Mouse (Mus musculus): ENCODE measurements around the gene Exph5. TPM values are rescaled to one million over a fixed set of nuclear protein-coding genes. Genes with fewer than 3 reads are reported as not detected.
A peak's percentile ranks its signal among the peaks of the same experiment; 100 is the strongest.

Gene Exph5
- polyA plus RNA-seq, 1 experiment from 2014 or later, result 0.08 TPM

DNA sequence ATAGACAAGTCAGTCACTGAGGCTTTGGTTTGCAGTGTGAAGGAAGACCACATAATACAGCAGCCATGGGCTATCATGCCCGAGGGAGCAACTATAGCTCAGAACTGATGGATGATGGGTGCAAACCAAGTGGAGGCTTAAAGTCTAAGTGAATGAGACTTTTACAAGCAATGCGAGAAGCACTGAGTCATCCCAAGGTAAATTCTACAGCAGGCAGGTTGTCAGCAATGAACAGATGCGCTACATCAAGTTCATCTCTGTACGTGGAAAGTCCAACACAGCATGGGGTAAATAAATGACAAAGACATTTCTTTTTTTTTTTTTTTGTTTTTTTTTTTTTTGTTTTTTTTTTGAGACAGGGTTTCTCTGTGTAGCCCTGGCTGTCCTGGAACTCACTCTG is 28.8 kb upstream of the Exph5 start:
- 82% methylated on average over 4 of the region's 4 CpGs for WGBS

DNA sequence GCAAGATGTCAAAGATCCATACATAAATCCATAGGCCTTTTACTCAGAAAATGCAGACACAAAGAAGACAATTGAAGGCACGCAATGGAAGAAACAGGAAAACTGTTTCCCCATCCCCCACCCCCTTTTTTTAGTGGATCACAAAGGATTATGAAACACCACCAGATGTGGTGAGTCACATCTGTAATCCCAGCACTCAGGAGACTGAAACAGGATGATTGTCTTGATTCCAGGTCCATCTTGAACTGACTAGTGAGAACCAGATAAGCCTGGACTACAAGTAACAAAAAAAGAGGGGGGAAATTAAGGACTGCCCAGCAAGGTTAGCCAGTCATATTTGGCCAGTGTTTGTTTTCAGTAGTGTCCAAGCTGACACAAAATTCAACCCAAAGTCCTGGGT is 25.1 kb upstream of the Exph5 start:
- no peaks in the 10 kb centered on the region for H3K9me3 ChIP-seq

More for the DNA sequence above, 28.8 kb upstream of the Exph5 start:
- Histone ChIP-seq H3K27ac (replicated peaks) (no peak overlapping the region), H3K27me3 (no peaks in the 10 kb centered on the region), H3K9me3 (no peaks in the 10 kb centered on the region), H3K4me3 (no peak overlapping the region), H3K9ac (no peak overlapping the region), H3K4me2 (no peak overlapping the region), H3K4me1 (replicated peaks) (no peaks in the 10 kb centered on the region), H3K36me3 (no peaks in the 10 kb centered on the region)
- ATAC-seq (ENCODE audit: low read depth), result no peak

DNA sequence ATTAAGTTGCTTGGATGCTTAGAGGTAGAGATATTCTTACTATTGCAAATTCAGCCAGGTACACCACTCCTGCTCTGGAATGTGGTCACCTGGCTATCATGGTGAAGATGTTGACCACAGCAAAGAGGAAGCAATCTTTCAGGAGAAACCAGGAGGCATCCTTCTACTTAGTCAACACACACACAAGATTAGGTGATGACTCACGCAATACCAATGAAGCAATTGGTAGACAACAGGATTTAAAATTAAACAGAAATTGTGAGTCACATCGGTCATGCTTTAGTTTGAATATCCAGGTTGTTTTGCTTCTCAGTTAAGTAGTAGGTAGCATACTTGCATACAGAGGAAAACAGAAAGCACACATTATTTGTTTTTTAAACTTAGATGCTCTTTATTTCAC is 22.5 kb upstream of the Exph5 start:
- no peak for ATAC-seq (ENCODE audit: low read depth)
- H3K9ac ChIP-seq, result no peak overlapping the region
- H3K27ac ChIP-seq (replicated peaks), result no peak overlapping the region
- no peaks in the 10 kb centered on the region for H3K9me3 ChIP-seq
- WGBS, result 93% methylated on average over 2 of the region's 2 CpGs
- no peaks in the 10 kb centered on the region for H3K36me3 ChIP-seq
- H3K4me2 ChIP-seq, result no peak overlapping the region
- no peaks in the 10 kb centered on the region for H3K27me3 ChIP-seq
- H3K4me1 ChIP-seq (replicated peaks), result no peaks in the 10 kb centered on the region
- no peak overlapping the region for H3K4me3 ChIP-seq

More for the DNA sequence above, 25.1 kb upstream of the Exph5 start:
- 84% methylated on average over 1 of the region's 1 CpGs for WGBS
- no peak overlapping the region for H3K27ac ChIP-seq (replicated peaks)
- ATAC-seq (ENCODE audit: low read depth), result no peak
- no peak overlapping the region for H3K9ac ChIP-seq
- no peak overlapping the region for H3K4me3 ChIP-seq
- no peaks in the 10 kb centered on the region for H3K4me1 ChIP-seq (replicated peaks)
- H3K4me2 ChIP-seq, result no peak overlapping the region
- no peaks in the 10 kb centered on the region for H3K36me3 ChIP-seq
- H3K27me3 ChIP-seq, result no peaks in the 10 kb centered on the region

DNA sequence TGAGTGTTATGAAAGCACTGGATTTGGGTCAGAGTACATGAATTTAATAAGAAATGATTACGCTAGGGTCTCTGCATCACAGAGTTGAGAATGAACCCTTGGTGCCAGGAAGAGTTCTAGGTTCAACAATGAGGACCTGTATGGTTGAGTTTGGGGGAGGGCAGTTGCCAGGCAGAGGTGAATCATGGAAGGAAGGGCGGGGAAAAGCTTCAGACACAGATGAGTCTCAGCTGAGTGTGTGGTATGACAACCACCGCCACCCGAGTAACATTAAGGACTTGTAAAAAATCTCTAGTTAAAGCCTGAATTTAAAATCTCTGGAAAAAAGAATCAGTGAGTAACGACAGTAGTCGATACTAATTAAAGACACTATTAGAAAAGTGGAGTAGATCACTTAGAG is 14.7 kb upstream of the Exph5 start:
- no peaks in the 10 kb centered on the region for H3K27me3 ChIP-seq
- H3K4me2 ChIP-seq, result no peak overlapping the region
- H3K36me3 ChIP-seq, result no peaks in the 10 kb centered on the region
- ATAC-seq (ENCODE audit: low read depth), result no peak
- no peak overlapping the region for H3K9ac ChIP-seq
- H3K9me3 ChIP-seq, result no peaks in the 10 kb centered on the region
- no peak overlapping the region for H3K27ac ChIP-seq (replicated peaks)
- H3K4me3 ChIP-seq, result no peak overlapping the region
- 84% methylated on average over 6 of the region's 6 CpGs for WGBS
- H3K4me1 ChIP-seq (replicated peaks), result no peaks in the 10 kb centered on the region

DNA sequence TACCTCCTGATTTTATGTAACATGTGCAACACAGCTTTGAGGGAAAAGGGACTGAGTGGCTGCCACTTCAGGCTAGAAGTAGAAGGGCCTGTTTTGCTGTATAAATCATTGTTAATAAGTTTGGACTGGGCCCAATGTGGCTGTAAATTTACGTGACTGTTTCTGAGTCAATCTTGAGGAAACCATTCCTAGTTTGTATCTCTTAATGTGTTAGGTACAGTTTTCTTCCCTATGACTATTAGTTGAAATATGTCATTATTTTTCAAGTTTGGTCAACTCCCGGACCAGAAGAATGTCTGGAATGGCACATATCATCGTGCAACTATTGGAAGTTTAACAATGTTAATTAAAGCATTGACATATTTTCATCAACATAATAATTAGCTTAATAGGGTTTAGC is 11.5 kb upstream of the Exph5 start:
- no peak overlapping the region for H3K4me2 ChIP-seq
- no peak overlapping the region for H3K4me3 ChIP-seq
- no peaks in the 10 kb centered on the region for H3K36me3 ChIP-seq
- no peaks in the 10 kb centered on the region for H3K4me1 ChIP-seq (replicated peaks)
- H3K9ac ChIP-seq, result no peak overlapping the region
- no peaks in the 10 kb centered on the region for H3K27me3 ChIP-seq
- no peak for ATAC-seq (ENCODE audit: low read depth)
- no peaks in the 10 kb centered on the region for H3K9me3 ChIP-seq
- 87% methylated on average over 3 of the region's 3 CpGs for WGBS
- H3K27ac ChIP-seq (replicated peaks), result no peak overlapping the region

DNA sequence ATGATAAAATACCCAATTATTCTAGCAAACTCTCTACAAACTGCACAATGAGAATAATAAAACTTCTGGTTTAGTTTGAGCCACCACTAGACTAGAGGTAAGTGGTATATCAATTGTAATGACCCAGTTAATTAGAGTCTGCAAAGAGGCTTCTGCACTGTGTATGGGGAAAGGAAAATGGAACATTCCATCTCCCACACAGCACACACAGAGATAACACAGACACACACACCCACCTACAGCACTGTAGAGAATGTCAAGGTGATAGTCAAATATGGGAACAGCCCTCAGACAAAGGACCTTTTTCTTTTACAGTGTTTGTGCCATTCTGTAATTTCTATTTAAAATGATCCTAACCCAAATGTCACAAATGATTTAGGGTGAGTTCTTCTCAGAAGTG is 8.6 kb upstream of the Exph5 start:
- Histone ChIP-seq H3K4me2 (no peak overlapping the region), H3K27me3 (no peaks in the 10 kb centered on the region), H3K9me3 (no peaks in the 10 kb centered on the region), H3K36me3 (no peaks in the 10 kb centered on the region), H3K4me1 (replicated peaks) (no peaks in the 10 kb centered on the region), H3K27ac (replicated peaks) (no peak overlapping the region), H3K9ac (no peak overlapping the region), H3K4me3 (no peak overlapping the region)
- ATAC-seq (ENCODE audit: low read depth), result no peak

DNA sequence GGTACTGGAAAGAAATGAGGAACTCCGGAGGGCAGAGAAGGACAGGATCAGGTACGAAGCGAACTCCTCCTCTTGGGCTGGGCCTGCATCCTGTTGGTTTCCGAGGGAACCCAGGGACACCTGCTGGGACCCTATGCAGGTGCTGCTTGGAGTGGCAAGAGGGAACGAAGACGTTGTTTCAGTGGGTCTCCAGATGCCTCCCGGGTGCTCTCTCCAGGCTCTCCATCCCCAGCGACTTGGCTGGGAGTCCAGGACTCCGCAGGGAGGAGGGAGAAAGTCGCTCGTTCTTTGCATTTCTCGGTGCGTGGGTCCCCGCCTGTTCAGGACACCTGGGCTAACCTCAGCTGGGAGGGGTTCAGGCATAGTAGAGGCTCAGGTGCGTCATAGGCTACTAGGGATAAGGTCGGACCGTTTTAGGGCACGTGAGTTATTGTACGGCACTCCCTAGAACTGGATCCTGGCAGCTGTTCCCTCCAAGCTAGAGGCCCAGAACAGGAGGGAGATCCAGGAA is 386 bp downstream of the Exph5 start:
- Histone ChIP-seq H3K27ac (replicated peaks) (no peak overlapping the region), H3K9me3 (no peaks in the 10 kb centered on the region), H3K9ac (peak overlapping the region; percentile 39), H3K27me3 (peaks cover 21% of the 10 kb centered on the region), H3K4me2 (peak overlapping the region; percentile 76), H3K4me3 (peak overlapping the region; percentile 35), H3K4me1 (replicated peaks) (peaks cover 11% of the 10 kb centered on the region), H3K36me3 (no peaks in the 10 kb centered on the region)
- 4% methylated on average over 19 of the region's 19 CpGs for WGBS
- 0 out of 2 replicates have a peak, but pooled peaks have one; percentile 15 for ATAC-seq (ENCODE audit: low read depth)

DNA sequence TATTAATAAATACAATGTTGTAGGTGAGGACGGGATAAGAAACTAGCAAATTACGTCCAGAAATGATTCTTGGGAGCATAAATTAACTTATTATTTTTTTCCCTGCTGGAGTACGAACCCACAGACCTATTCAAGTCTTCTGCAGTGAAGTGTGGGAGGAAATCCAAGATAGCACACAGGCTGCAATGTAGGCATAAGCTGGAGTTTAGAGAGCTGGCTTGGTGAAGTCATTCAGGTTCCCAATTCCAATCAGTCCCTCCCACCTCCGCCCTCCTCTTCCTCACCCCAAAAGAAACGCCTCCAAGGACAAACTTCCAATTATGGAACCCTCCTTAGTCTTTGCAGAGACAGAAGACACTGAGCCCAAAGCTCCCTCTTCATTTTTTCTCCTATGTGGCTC is 945 bp downstream of the Exph5 start:
- Histone ChIP-seq H3K27ac (replicated peaks) (no peak overlapping the region), H3K4me1 (replicated peaks) (peaks cover 11% of the 10 kb centered on the region), H3K27me3 (peaks cover 21% of the 10 kb centered on the region), H3K4me3 (no peak overlapping the region), H3K9me3 (no peaks in the 10 kb centered on the region), H3K36me3 (no peaks in the 10 kb centered on the region), H3K9ac (no peak overlapping the region), H3K4me2 (peak overlapping the region; percentile 76; the same call in 1 of the 2 replicates)
- WGBS, result 60% methylated on average over 5 of the region's 5 CpGs
- ATAC-seq (ENCODE audit: low read depth), result no peak

DNA sequence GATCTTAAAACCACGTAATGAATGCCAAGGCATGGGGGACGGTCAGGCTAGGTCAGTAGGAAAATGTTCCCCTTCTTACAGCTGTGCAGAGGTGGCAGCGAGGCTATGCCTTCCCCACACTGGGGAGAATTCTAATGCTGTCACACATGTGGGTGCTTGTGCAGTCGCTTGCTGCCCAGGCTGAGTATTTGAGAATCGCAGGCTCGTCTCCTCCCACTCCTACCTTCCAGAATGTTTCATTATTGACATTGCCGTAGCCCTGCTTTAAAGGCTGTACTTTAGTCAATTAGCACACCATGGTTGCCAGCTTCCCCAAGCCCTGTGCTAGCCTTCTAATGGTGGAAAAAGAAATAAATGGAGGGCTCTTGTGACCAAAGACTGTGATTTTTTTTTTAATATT is 6.4 kb downstream of the Exph5 start:
- Histone ChIP-seq H3K9ac (no peak overlapping the region), H3K27ac (replicated peaks) (no peak overlapping the region), H3K9me3 (no peaks in the 10 kb centered on the region), H3K4me1 (replicated peaks) (no peaks in the 10 kb centered on the region), H3K4me2 (no peak overlapping the region), H3K27me3 (peaks cover 1% of the 10 kb centered on the region), H3K4me3 (no peak overlapping the region), H3K36me3 (no peaks in the 10 kb centered on the region)
- no peak for ATAC-seq (ENCODE audit: low read depth)
- 77% methylated on average over 7 of the region's 7 CpGs for WGBS

DNA sequence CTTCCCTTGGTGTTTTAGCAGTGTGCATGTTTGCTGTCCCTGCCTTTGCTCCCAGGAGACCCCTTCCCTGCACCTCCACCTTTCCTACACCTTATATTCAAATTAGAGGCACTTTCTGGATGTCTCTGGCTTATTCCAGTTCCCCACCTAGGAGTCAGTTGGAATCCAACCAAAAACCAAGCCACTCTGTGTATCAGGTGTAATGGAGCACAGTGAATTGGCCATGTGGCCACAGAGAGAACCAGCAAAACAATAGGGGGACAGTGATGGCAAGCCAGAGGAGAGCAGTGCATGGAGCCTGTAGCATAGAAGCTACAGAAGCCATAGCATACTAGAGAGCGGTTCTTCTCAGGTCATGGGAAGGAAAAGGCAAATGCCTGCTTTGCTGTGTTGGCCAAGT is 11.5 kb downstream of the Exph5 start:
- 100% methylated on average over 1 of the region's 1 CpGs for WGBS

DNA sequence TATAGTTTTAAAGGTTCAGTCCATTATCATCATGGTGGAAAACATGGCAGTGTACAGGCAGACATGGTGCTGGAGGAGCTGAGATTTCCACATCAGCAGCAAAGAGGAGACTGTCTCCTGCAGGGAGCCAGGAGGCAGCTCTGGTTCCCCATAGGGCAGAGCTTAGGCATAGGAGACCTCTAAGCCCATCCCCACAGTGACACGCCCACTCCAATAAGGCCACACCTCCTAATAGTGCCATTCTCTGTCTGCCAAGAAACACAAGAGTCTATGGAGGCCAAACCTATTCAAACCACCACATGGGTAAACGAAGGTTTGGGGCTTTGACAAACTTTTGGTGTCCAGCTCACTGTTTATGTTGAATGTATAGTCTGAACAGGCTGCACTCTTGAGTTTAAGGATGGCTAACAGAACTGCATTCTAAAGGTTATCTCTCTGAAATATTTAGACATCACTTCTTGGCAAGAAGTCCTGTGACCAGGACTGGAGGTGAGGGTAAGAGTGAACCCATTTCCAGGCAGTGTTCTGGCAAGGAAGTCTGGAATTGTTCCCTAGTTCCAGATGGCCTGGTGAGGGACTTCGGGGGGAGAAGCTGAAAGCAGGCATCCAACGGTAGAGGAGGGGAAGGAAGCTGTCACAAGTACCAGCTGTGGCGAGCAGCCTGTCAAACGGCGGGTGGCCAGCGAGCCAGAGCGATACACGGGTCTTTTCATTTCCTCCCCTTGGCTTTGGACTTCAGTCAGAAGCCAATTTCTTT is 19.6 kb downstream of the Exph5 start:
- no peaks in the 10 kb centered on the region for H3K36me3 ChIP-seq
- H3K4me3 ChIP-seq, result no peak overlapping the region
- H3K27ac ChIP-seq (replicated peaks), result no peak overlapping the region
- no peaks in the 10 kb centered on the region for H3K27me3 ChIP-seq
- H3K9me3 ChIP-seq, result no peaks in the 10 kb centered on the region
- H3K4me1 ChIP-seq (replicated peaks), result no peaks in the 10 kb centered on the region
- H3K9ac ChIP-seq, result no peak overlapping the region
- no peak overlapping the region for H3K4me2 ChIP-seq
- ATAC-seq (ENCODE audit: low read depth), result no peak
- WGBS, result 60% methylated on average over 10 of the region's 10 CpGs

More for the DNA sequence above, 11.5 kb downstream of the Exph5 start:
- Histone ChIP-seq H3K4me2 (no peak overlapping the region), H3K27ac (replicated peaks) (no peak overlapping the region), H3K27me3 (no peaks in the 10 kb centered on the region), H3K4me1 (replicated peaks) (no peaks in the 10 kb centered on the region), H3K9me3 (no peaks in the 10 kb centered on the region), H3K9ac (no peak overlapping the region), H3K36me3 (no peaks in the 10 kb centered on the region), H3K4me3 (no peak overlapping the region)
- no peak for ATAC-seq (ENCODE audit: low read depth)

DNA sequence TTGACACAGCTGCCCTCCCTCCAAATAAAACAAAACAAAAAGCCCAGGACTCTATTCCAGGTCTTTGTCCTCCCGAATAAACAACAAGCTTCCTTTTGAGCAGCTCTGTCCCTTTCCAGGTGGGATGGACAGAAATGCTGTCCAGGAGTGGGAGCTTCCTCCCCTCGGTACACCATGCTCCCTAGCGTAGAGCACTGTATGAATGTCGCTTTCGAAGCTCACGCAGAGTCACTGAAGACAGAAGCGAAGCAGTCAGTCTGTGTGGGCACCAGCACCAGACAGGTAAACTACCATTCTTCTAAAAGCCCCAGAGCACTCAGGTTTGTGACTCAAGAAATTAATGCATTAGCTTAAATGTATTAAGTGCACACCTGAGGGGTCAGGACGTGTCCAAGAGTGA is 20.2 kb downstream of the Exph5 start:
- no peaks in the 10 kb centered on the region for H3K27me3 ChIP-seq
- WGBS, result 84% methylated on average over 8 of the region's 8 CpGs
- no peak overlapping the region for H3K4me3 ChIP-seq
- H3K9ac ChIP-seq, result no peak overlapping the region
- no peaks in the 10 kb centered on the region for H3K4me1 ChIP-seq (replicated peaks)
- H3K9me3 ChIP-seq, result no peaks in the 10 kb centered on the region
- H3K27ac ChIP-seq (replicated peaks), result no peak overlapping the region
- no peak for ATAC-seq (ENCODE audit: low read depth)
- no peak overlapping the region for H3K4me2 ChIP-seq
- no peaks in the 10 kb centered on the region for H3K36me3 ChIP-seq

Data from neural tube, embryonic 13.5 days (tissue).